Mouse (Mus musculus): ENCODE measurements at regions not wholly inside any gene's neighbourhood (a gene's known extent, or its start where the extent isn't known, plus 50 kb on each side); places are given as distances from the start of the nearest gene placed in this dataset.

DNA sequence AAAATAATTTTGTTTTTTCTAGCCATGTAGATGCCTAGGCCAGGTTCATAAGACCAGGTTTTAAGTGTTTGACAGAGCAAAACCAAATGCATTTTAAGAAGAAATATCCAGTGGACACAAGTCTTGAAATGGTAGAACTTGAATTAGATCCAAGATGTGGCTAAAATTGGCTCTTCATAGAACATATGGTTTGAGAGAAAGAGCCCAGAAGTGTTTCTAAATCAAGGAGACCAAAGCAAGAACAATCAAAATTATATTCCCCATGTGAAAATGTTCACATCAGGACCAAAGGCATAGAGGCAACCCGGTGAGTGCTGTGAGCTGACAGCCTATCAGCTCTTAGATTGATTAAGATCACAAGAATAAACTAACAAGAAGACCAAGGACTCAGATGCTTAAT is 673.3 kb downstream of the Brinp1 start:
- no peak for TF ChIP-seq POLR2A (IDR thresholded peaks at IDR 0.05; ENCODE audit: low read depth, low read length)
- TF ChIP-seq CTCF (IDR thresholded peaks at IDR 0.05; ENCODE audit: borderline replicate concordance, insufficient read depth, low read length), result no peak

Data from embryonic fibroblast, embryonic 13.5 days (primary cell).